Mouse (Mus musculus) lung, embryonic 15.5 days (tissue): ENCODE results near the gene Alkbh3. TPM values are rescaled to one million over a fixed set of nuclear protein-coding genes. Genes with fewer than 3 reads are reported as not detected.

ENCODE experiments used
- ATAC-seq: fragments of 200-750 bp; cut with Nextera tagmentation; 2 replicates; pipeline ENCODE4 v1.8.0; 2017; ENCODE audit warnings: moderate number of reproducible peaks, borderline replicate concordance; ENCODE audit not compliant: low FRiP score, low TSS enrichment; ENCODE audit errors: extremely low read depth
- H3K27ac ChIP-seq: fragments of 300-500 bp; sonication (generic); 2 replicates; pipeline ENCODE4 v1.5.1; 2015; ENCODE audit warnings: moderate library complexity, mild to moderate bottlenecking, inconsistent platforms
- H3K27me3 ChIP-seq: fragments of 300-500 bp; sonication (generic); 2 replicates; pipeline ENCODE4 v1.6.1; 2015; ENCODE audit warnings: inconsistent platforms
- H3K36me3 ChIP-seq: fragments of 300-500 bp; sonication (generic); 2 replicates; pipeline ENCODE4 v1.6.1; 2015; ENCODE audit warnings: inconsistent platforms
- H3K4me1 ChIP-seq: fragments of 300-500 bp; sonication (generic); 2 replicates; pipeline ENCODE4 v1.6.1; 2015; ENCODE audit warnings: inconsistent platforms
- H3K4me2 ChIP-seq: fragments of 300-500 bp; sonication (generic); 2 replicates; pipeline ENCODE4 v1.6.1; 2015; ENCODE audit warnings: inconsistent platforms, mild to moderate bottlenecking, moderate library complexity
- H3K4me3 ChIP-seq: fragments of 300-500 bp; sonication (generic); 2 replicates; pipeline ENCODE4 v1.5.1; 2015; ENCODE audit warnings: mild to moderate bottlenecking, inconsistent platforms
- H3K9ac ChIP-seq: fragments of 300-500 bp; sonication (generic); 2 replicates; pipeline ENCODE4 v1.6.1; 2015; ENCODE audit warnings: inconsistent platforms
- H3K9me3 ChIP-seq: fragments of 300-500 bp; sonication (generic); 2 replicates; pipeline ENCODE4 v1.6.1; 2016; ENCODE audit warnings: inconsistent platforms
- WGBS: fragments of 180-500 bp; shearing (Covaris S2); methylation state at CpG from one replicate; pipeline ENCODE4 v1.1.7; 2015; 5-methylcytosine and 5-hydroxymethylcytosine counted together
- polyA plus RNA-seq: library from polyadenylated mRNA; unstranded; fragments of >200 nt; fragmentation: Nextera tagmentation; extraction: Ambion mirVana; gene quantifications from 2 replicates; pipeline ENCODE4 v1.2.1, GENCODE M21; 2015

Alkbh3 gene
- polyA plus RNA-seq, 1 experiment from 2014 or later: 68.4 TPM

GRCm38 (mm10) chr2:94042461-94042860 is 31.9 kb upstream of the Alkbh3 start:
- 100% methylated on average over 3 of the region's 3 CpGs for WGBS
- no peak for ATAC-seq
- no peaks in the 10 kb centered on the region for H3K9me3 ChIP-seq
- no peak overlapping the region for H3K27ac ChIP-seq
- no peaks in the 10 kb centered on the region for H3K27me3 ChIP-seq
- H3K36me3 ChIP-seq: no peaks in the 10 kb centered on the region
- H3K4me1 ChIP-seq: no peaks in the 10 kb centered on the region
- H3K9ac ChIP-seq: no peak overlapping the region
- no peak overlapping the region for H3K4me3 ChIP-seq
- H3K4me2 ChIP-seq: no peak overlapping the region

- no peak for ATAC-seq
- no peak overlapping the region for H3K4me2 ChIP-seq
- 83% methylated on average over 5 of the region's 5 CpGs for WGBS
- no peak overlapping the region for H3K4me3 ChIP-seq
- H3K27me3 ChIP-seq: no peaks in the 10 kb centered on the region
- H3K9ac ChIP-seq: no peak overlapping the region
- no peaks in the 10 kb centered on the region for H3K4me1 ChIP-seq
- no peaks in the 10 kb centered on the region for H3K9me3 ChIP-seq
- no peak overlapping the region for H3K27ac ChIP-seq
- H3K36me3 ChIP-seq: no peaks in the 10 kb centered on the region
Observed at GRCm38 (mm10) chr2:94040391-94041125, 30.0 kb upstream of the Alkbh3 start.

GRCm38 (mm10) chr2:94035428-94036331 is 25.1 kb upstream of the Alkbh3 start:
- Histone ChIP-seq H3K4me1 (no peaks in the 10 kb centered on the region), H3K36me3 (peaks cover 16% of the 10 kb centered on the region; the same call in 1 of the 2 replicates), H3K27ac (no peak overlapping the region), H3K4me3 (no peak overlapping the region), H3K9me3 (no peaks in the 10 kb centered on the region), H3K4me2 (no peak overlapping the region), H3K27me3 (no peaks in the 10 kb centered on the region), H3K9ac (no peak overlapping the region)
- ATAC-seq: no peak
- 68% methylated on average over 9 of the region's 9 CpGs for WGBS

DNA sequence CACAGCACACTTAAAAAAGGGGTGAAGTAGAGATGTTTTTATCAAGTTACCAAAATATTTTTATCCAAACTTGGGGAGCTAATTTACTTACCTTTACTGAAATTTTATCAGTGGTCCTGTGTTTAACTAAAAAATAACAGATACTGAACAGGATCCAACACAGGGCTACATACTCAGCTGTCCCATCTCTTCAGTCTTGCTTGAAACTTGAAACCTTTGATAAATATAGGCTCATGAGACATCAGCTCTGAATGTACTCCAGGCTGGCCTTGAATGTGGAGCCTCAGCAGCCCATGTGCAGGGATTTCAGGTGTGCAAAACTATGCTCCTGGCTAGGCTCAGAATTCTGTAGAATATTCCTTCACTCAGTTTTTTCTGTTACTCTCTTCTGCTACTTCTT is 20.0 kb upstream of the Alkbh3 start:
- no peak overlapping the region for H3K9ac ChIP-seq
- H3K4me3 ChIP-seq: no peak overlapping the region
- ATAC-seq: no peak
- no peak overlapping the region for H3K4me2 ChIP-seq
- no peaks in the 10 kb centered on the region for H3K9me3 ChIP-seq
- H3K36me3 ChIP-seq: peaks cover 16% of the 10 kb centered on the region; the same call in 1 of the 2 replicates
- no peaks in the 10 kb centered on the region for H3K27me3 ChIP-seq
- H3K27ac ChIP-seq: no peak overlapping the region
- H3K4me1 ChIP-seq: no peaks in the 10 kb centered on the region

GRCm38 (mm10) chr2:94024637-94025036 is 14.0 kb upstream of the Alkbh3 start:
- H3K27ac ChIP-seq: no peak overlapping the region
- no peaks in the 10 kb centered on the region for H3K27me3 ChIP-seq
- H3K4me2 ChIP-seq: no peak overlapping the region
- no peak overlapping the region for H3K4me3 ChIP-seq
- ATAC-seq: no peak
- no peaks in the 10 kb centered on the region for H3K9me3 ChIP-seq
- H3K9ac ChIP-seq: no peak overlapping the region
- 41% methylated on average over 6 of the region's 6 CpGs for WGBS
- H3K36me3 ChIP-seq: no peaks in the 10 kb centered on the region
- no peaks in the 10 kb centered on the region for H3K4me1 ChIP-seq

GRCm38 (mm10) chr2:94002331-94002730 is 8.3 kb downstream of the Alkbh3 start:
- Histone ChIP-seq H3K27ac (no peak overlapping the region), H3K4me2 (no peak overlapping the region), H3K4me1 (no peaks in the 10 kb centered on the region; the same call in 1 of the 2 replicates), H3K9me3 (no peaks in the 10 kb centered on the region), H3K27me3 (no peaks in the 10 kb centered on the region), H3K36me3 (peaks cover 72% of the 10 kb centered on the region), H3K4me3 (no peak overlapping the region), H3K9ac (no peak overlapping the region)
- 3% methylated on average over 2 of the region's 2 CpGs for WGBS
- peak; percentile 52; the same call in 1 of the 2 replicates for ATAC-seq

DNA sequence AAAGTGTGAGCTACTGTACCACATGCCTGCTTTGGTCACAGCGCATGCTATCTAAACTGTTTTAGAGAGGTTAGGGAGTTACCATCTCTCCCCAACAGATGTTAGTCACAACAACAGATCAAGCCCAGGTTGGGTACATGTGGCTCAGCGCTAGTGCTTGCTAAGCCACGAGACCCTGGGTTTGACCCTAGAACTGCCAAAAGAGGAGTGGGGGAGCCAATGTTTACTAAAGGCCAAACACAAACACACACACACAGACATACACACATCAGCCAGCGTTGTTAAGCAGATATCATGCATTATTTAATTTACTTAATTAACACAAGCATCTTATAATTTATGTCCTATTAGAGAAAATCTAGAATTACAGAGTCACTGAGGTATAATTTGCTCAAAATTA is 8.7 kb downstream of the Alkbh3 start:
- Histone ChIP-seq H3K9ac (no peak overlapping the region), H3K4me1 (no peaks in the 10 kb centered on the region; the same call in 1 of the 2 replicates), H3K27me3 (no peaks in the 10 kb centered on the region), H3K36me3 (peaks cover 69% of the 10 kb centered on the region), H3K4me2 (no peak overlapping the region), H3K9me3 (no peaks in the 10 kb centered on the region), H3K4me3 (no peak overlapping the region), H3K27ac (peak overlapping the region; percentile 27; the same call in 1 of the 2 replicates)
- no peak for ATAC-seq
- 65% methylated on average over 4 of the region's 4 CpGs for WGBS

GRCm38 (mm10) chr2:94001411-94001810 is 9.2 kb downstream of the Alkbh3 start:
- H3K27ac ChIP-seq: peak overlapping the region; percentile 27; the same call in 1 of the 2 replicates
- no peak overlapping the region for H3K4me3 ChIP-seq
- H3K27me3 ChIP-seq: no peaks in the 10 kb centered on the region
- H3K9ac ChIP-seq: no peak overlapping the region
- no peaks in the 10 kb centered on the region for H3K9me3 ChIP-seq
- H3K36me3 ChIP-seq: peaks cover 64% of the 10 kb centered on the region
- 75% methylated on average over 6 of the region's 6 CpGs for WGBS
- ATAC-seq: no peak
- no peaks in the 10 kb centered on the region; the same call in 1 of the 2 replicates for H3K4me1 ChIP-seq
- H3K4me2 ChIP-seq: no peak overlapping the region

- peaks cover 16% of the 10 kb centered on the region; the same call in 1 of the 2 replicates for H3K4me1 ChIP-seq
- no peak within 1 kb of the TSS for H3K4me2 ChIP-seq
- WGBS: 86% methylated on average over 6 of the region's 6 CpGs
- H3K27me3 ChIP-seq: no peaks in the 10 kb centered on the region
- H3K4me3 ChIP-seq: no peak within 1 kb of the TSS
- peaks cover 46% of the 10 kb centered on the region for H3K36me3 ChIP-seq
- H3K9me3 ChIP-seq: no peaks in the 10 kb centered on the region
- H3K27ac ChIP-seq: no peak within 1 kb of the TSS
- H3K9ac ChIP-seq: no peak within 1 kb of the TSS
- no peak for ATAC-seq
Observed at GRCm38 (mm10) chr2:93996254-93996653, 14.4 kb downstream of the Alkbh3 start, which contains the start of gene Gm27027. TSS of gene Gm27027 (minus strand) at chr2:93996354.

GRCm38 (mm10) chr2:93992810-93993209 is 17.8 kb downstream of the Alkbh3 start:
- Histone ChIP-seq H3K4me1 (peaks cover 17% of the 10 kb centered on the region; the same call in 1 of the 2 replicates), H3K27me3 (no peaks in the 10 kb centered on the region), H3K9me3 (no peaks in the 10 kb centered on the region), H3K27ac (0 out of 2 replicates have a peak overlapping the region, but pooled peaks have one; percentile 1), H3K4me3 (no peak overlapping the region), H3K36me3 (peaks cover 46% of the 10 kb centered on the region), H3K4me2 (no peak overlapping the region), H3K9ac (no peak overlapping the region)
- ATAC-seq: no peak
- whole genome bisulfite sequencing: 57% methylated on average over 3 of the region's 3 CpGs

DNA sequence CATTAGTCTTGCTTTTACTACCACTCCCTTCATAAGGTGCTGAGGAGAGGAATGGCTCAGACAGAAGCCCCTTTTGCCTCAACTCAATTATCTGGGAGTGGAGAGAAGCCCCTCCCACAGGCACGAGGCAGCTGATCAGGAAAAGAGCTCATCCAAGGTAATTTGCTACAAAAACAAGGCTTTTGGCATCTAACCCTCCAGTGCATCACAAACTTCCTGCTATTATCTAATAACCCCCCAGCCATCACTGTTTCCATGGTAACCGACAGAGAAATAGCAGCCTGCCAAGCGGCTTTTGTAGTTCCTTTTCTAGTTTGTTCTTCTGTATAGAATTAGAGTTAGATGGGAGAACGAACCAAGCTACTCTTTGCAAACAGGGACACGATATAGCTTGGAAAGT is 18.3 kb downstream of the Alkbh3 start:
- H3K36me3 ChIP-seq: peaks cover 50% of the 10 kb centered on the region
- no peak for ATAC-seq
- no peaks in the 10 kb centered on the region for H3K9me3 ChIP-seq
- H3K27ac ChIP-seq: 0 out of 2 replicates have a peak overlapping the region, but pooled peaks have one; percentile 1
- 60% methylated on average over 5 of the region's 5 CpGs for WGBS
- peaks cover 17% of the 10 kb centered on the region; the same call in 1 of the 2 replicates for H3K4me1 ChIP-seq
- no peak overlapping the region for H3K4me2 ChIP-seq
- H3K27me3 ChIP-seq: no peaks in the 10 kb centered on the region
- no peak overlapping the region for H3K9ac ChIP-seq
- no peak overlapping the region for H3K4me3 ChIP-seq
